Mouse (Mus musculus) ES-E14 (cell line): Measurements from ENCODE around the gene Exph5. TPM values are rescaled to one million over a fixed set of nuclear protein-coding genes. Genes with fewer than 3 reads are reported as not detected.

Experiments used
- DNase-seq: peaks from one replicate; pipeline ENCODE4 v3.0.0-alpha.2; 2013; ENCODE audit warnings: low read depth, low spot score
- H3K27ac ChIP-seq: 2 replicates; pipeline ENCODE4 v1.5.1; 2012; ENCODE audit warnings: low read depth, mild to moderate bottlenecking, low read length, moderate library complexity, mixed read lengths; ENCODE audit not compliant: poor library complexity, insufficient read depth, severe bottlenecking
- H3K36me3 ChIP-seq: 2 replicates; pipeline ENCODE4 v1.6.1; 2012; ENCODE audit warnings: mild to moderate bottlenecking, low read length, moderate library complexity, mixed read lengths; ENCODE audit not compliant: control insufficient read depth, poor library complexity, insufficient read depth, severe bottlenecking
- H3K4me1 ChIP-seq, 2 experiments: fragments of 150-350 bp in 1 of 2; sonication (generic) in 1 of 2; 2 replicates each; pipeline ENCODE4 v1.6.1; 2012; ENCODE audit warnings: low read length in 2 of 2, mild to moderate bottlenecking in 1 of 2, mixed read lengths in 1 of 2; ENCODE audit not compliant: control insufficient read depth in 2 of 2, insufficient read depth in 2 of 2, poor library complexity in 1 of 2
- H3K4me3 ChIP-seq, 2 experiments: fragments of 150-350 bp in 1 of 2; sonication (generic) in 1 of 2; 2 replicates each; pipeline ENCODE4 v1.5.1; 2012; ENCODE audit warnings: low read length in 2 of 2, low read depth in 1 of 2, mild to moderate bottlenecking in 1 of 2, mixed read lengths in 1 of 2; ENCODE audit not compliant: insufficient read depth in 1 of 2, poor library complexity in 1 of 2, severe bottlenecking in 1 of 2
- H3K9ac ChIP-seq: 2 replicates; pipeline ENCODE4 v1.6.1; 2012; ENCODE audit warnings: low read depth, mild to moderate bottlenecking, low read length, mixed read lengths; ENCODE audit not compliant: poor library complexity, insufficient read depth, severe bottlenecking
- H3K9me3 ChIP-seq: fragments of 150-350 bp; sonication (generic); 2 replicates; pipeline ENCODE4 v1.6.1; 2012; ENCODE audit warnings: low read depth, mild to moderate bottlenecking, low read length; ENCODE audit not compliant: control insufficient read depth, insufficient read depth
- CHD2 ChIP-seq: IDR thresholded peaks from 2 replicates; pipeline ENCODE4 v1.6.1; 2014; ENCODE audit warnings: mild to moderate bottlenecking, low read depth, low read length, inconsistent platforms
- HCFC1 ChIP-seq: IDR thresholded peaks from 2 replicates; pipeline ENCODE4 v1.6.1; 2012; ENCODE audit warnings: low read length, inconsistent platforms, borderline replicate concordance; ENCODE audit not compliant: insufficient read depth
- MAFK ChIP-seq: IDR thresholded peaks from 2 replicates; pipeline ENCODE4 v1.6.1; 2014; ENCODE audit warnings: mild to moderate bottlenecking, low read depth, low read length, inconsistent platforms; ENCODE audit not compliant: insufficient read depth
- ZC3H11A ChIP-seq: IDR thresholded peaks from 2 replicates; pipeline ENCODE4 v1.6.1; 2012; ENCODE audit warnings: low read depth, mild to moderate bottlenecking, inconsistent platforms, low read length, borderline replicate concordance
- ZNF384 ChIP-seq: IDR thresholded peaks from 2 replicates; pipeline ENCODE4 v1.6.1; 2012; ENCODE audit warnings: low read depth, low read length, inconsistent platforms
- in situ Hi-C, 2 experiments: fragments of 600-800 bp; cut with MboI; formaldehyde crosslinking; loops; one replicate each; pipeline ENCODE4 v1.15.1; 2025; ENCODE audit warnings: low sequenced_read_pairs in 2 of 2, inconsistent platforms in 1 of 2; ENCODE audit not compliant: unreplicated experiment in 2 of 2
- total RNA-seq: library from RNA; depleted of rRNA; stranded (reverse); fragments of 300-350 nt; gene quantifications from 2 replicates; pipeline ENCODE4 v1.2.3, GENCODE M21; 2012; rRNA removed

The Exph5 gene
- total RNA-seq, result 0.21 and 0.27 TPM in 2 replicates

DNA sequence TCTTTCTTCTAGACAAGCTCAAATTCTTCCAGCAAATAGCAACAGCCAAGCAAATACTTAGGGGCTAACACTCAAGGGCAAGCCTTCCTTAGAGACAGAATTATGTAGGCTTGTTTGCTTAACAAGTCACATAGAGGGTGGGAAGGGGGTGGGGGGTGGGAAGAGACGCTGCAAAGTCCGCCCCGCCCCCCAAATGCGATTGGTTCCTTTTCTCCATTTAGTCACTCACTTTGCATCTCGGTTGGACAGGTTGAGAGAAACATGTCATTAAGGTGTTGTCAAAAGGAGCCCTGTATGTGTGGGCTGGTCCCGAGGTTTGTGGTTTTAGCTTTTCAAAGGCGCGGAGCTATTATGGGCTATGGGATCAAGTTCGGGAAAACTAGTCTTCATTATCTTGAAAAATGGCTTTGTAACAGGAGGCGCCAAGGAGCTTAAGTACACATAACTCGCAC, at the start of gene Exph5:
Exph5 (plus strand) TSS at position 402 of the 452 bp plus-strand sequence.
- Histone ChIP-seq H3K4me1 (peaks cover 0 to 2% of the 10 kb centered on the region in 2 experiments; a peak in 1 of 4 replicates), H3K27ac (no peak within 1 kb of the TSS), H3K36me3 (no peaks in the 10 kb centered on the region), H3K9ac (no peak within 1 kb of the TSS), H3K9me3 (no peaks in the 10 kb centered on the region), H3K4me3 (peak within 1 kb of the TSS; percentile 27 to 53)
- in situ Hi-C loops, result no loop called here
- DNase-seq, result peak; percentile 54
- no peak for TF ChIP-seq ZNF384
- no peak for TF ChIP-seq CHD2
- TF ChIP-seq ZC3H11A, result no peak
- no peak for TF ChIP-seq MAFK
- TF ChIP-seq HCFC1, result no peak

GRCm38 (mm10) chr9:53254368-53254767, 47.1 kb upstream of the Exph5 start:
- DNase-seq, result peak; percentile 65
- peaks cover 0 to 5% of the 10 kb centered on the region in 2 experiments; a peak in 2 of 4 replicates for H3K4me1 ChIP-seq
- H3K27ac ChIP-seq, result no peak overlapping the region
- TF ChIP-seq ZC3H11A (peak; percentile 97), MAFK (no peak)
- H3K36me3 ChIP-seq, result no peaks in the 10 kb centered on the region
- in situ Hi-C loops, result loop anchor here in 1 of 2 experiments (25.0 kb wide), 1 partner anchor 133 kb away; the partner anchor contains the start of gene Kdelc2
- no peaks in the 10 kb centered on the region for H3K9me3 ChIP-seq
- no peak overlapping the region for H3K4me3 ChIP-seq
- no peak overlapping the region for H3K9ac ChIP-seq

DNA sequence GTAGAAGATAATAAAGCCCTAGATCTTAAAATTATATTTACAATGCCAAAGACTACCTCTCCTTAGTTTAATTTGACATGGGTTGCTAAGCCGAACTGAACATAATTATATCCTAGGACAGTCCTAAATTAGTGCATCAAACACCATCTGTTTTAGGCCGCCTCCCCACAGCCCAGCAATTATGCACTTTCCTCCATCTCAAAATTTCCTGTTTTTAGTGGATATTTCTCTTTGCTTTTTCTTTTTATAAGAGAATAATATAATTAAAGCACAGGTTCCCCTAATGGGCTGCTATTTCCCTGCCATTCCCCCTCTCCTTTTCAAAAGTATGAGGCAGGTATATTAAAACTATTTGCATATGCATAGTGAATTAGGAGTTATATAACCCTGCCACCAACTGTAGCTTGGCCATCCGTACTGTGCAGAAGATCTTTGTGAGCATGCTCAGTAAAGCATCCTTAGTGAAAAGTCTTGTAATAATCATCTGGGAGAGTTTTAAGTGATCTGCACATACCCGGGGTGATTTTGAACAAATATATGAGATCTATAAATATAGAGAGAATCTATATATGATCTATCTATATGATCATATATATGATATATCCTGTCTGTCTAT, 44.7 kb upstream of the Exph5 start:
- DNase-seq, result no peak
- Histone ChIP-seq H3K36me3 (no peaks in the 10 kb centered on the region), H3K9me3 (no peaks in the 10 kb centered on the region), H3K4me3 (no peak overlapping the region), H3K9ac (no peak overlapping the region), H3K27ac (no peak overlapping the region), H3K4me1 (peaks cover 0 to 12% of the 10 kb centered on the region in 2 experiments; a peak in 2 of 4 replicates)
- TF ChIP-seq ZC3H11A (no peak), CHD2 (no peak), ZNF384 (no peak), MAFK (no peak), HCFC1 (no peak)
- in situ Hi-C loops, result loop anchor here (5.0 to 25.0 kb wide), 2 partner anchors 131 kb away; partner anchors contain the start of gene Kdelc2 (in 1 of the 2)

DNA sequence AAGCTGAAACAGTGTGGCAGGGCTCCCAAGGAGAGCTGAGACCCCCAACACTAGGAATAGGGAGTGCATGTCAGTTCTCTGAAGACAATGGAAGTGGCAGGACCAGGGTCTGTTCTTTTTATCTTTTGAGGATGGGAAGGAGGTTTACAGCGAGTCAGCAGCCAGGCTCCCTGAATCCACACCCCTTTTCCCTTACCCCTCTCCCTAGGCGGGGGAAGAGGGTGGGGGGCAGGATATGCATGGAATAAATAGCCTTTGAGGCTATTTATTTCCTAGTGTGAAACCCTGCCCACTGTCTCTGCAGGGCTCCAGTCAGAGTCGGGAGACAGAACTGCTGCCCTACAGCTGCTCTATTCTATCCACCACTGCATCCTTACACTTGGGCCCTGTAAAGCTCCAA, 43.7 kb upstream of the Exph5 start:
- Histone ChIP-seq H3K9me3 (no peaks in the 10 kb centered on the region), H3K36me3 (no peaks in the 10 kb centered on the region), H3K4me3 (no peak overlapping the region), H3K27ac (no peak overlapping the region; the same call in 1 of the 2 replicates), H3K9ac (no peak overlapping the region), H3K4me1 (peaks cover 0 to 12% of the 10 kb centered on the region in 2 experiments; a peak in 2 of 4 replicates)
- in situ Hi-C loops, result loop anchor here (5.0 to 25.0 kb wide), 2 partner anchors 130 kb away; partner anchors contain the start of gene Kdelc2 (in 1 of the 2)
- TF ChIP-seq MAFK (no peak), HCFC1 (no peak), CHD2 (no peak), ZNF384 (no peak), ZC3H11A (no peak)
- peak; percentile 25 for DNase-seq
